Mouse (Mus musculus): ENCODE measurements around the gene Spata31d1b.

Gene Spata31d1b

DNA sequence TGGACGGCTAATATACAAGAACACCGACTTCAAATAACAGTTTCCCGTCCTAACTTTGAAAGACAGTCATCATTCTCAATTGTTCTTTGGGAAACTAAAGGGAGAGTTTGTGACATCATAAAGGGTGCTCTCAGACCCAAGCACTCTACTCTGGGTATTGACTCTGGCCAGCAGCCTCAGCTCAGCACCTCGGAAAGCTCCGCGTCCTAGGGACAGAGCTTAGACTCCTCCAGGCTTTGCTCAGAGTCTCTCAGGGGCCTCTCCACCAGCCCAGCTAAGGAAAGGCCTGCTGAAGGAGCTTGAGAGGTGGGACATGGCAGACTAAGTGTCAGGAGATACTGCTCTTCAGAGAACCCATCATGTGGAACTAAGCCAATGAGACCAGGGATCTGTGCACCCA, 34.1 kb downstream of the Spata31d1b start:
- no peak for DNase-seq (ENCODE audit: low spot score in 2 of 2)

DNA sequence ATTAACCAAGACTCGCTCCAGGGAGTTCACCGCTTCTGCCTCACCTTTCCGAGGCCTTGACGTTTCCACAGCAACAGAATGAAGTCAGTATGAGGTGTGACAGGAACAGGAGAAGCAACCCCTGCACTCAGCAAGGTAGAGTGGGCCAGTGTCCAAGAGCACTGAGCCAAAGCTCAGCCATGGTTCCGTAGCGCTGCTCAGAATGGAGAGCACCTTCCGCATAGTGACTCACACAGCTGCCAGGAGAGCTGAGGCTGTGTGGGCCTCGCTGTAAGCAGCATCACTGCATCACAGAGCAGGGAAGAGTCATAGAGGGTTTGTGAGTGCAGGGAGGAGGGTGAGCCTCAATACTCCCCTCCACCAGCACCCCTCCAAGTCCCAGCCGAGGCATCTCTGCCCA, 34.6 kb downstream of the Spata31d1b start, which contains the start of gene 1700014D04Rik:
Gene 1700014D04Rik (minus strand): TSS at position 42 of the 400 bp plus-strand sequence.
- DNase-seq (ENCODE audit: low spot score in 2 of 2): no peak

DNA sequence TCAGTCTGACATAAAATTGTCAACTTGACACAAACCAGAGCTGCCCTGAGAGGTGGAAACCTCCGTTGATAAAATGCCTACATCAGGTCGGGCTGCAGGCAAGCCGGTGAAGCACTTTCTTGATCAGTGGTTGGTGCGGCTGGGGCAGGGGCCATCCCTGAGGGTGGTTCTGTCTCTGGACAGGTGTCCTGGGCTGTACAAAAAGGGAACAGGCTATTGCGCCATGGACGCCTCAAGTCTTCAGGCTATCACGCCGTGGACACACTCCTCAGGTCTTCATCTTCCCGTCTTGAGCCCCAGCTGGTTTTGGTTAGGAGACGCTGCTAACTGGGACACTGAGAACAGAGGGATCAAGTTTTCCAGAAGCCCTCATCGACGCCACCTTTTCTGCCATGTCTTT, 38.2 kb downstream of the Spata31d1b start:
- no peak for DNase-seq (ENCODE audit: low spot score in 2 of 2)

DNA sequence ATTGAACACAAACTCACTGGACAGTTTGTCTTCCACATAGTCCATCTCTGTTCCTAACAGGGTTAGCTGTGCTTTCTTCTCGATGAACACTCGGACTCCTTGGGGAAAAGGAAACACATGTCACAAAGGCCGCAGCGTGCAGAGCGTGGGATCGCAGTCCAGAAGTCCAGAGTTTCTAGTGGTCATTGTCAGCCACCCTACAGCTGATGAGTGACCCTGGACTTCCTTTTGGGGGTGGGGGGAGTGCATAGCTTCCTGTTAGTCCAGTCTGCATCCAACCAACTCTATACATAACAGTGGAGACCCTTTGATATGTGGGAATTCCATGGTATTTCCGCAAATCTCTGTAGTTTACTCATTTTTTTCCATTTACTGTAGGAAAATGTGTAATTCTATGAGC, 44.8 kb downstream of the Spata31d1b start:
- DNase-seq (ENCODE audit: low spot score in 2 of 2): no peak

DNA sequence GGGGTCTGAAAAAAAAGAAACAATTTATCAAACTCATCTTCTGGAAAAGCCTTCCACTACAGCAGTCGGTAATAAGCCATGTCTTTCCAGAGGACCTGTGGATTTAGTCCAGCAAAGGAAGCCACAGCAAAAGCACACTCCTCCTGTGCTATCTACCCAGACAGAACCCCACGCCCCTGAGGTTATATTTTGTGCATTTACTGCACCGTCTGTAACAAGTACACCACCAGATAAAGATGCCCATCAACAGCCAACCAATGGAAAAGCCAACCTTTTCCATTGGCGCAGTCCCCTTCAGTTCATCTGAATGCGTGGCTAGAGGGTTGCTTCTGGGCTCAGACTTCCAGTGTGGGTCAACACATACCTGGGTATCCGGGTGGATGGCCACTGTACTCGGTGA, 50.7 kb downstream of the Spata31d1b start:
- no peak for DNase-seq (ENCODE audit: low spot score in 2 of 2)

DNA sequence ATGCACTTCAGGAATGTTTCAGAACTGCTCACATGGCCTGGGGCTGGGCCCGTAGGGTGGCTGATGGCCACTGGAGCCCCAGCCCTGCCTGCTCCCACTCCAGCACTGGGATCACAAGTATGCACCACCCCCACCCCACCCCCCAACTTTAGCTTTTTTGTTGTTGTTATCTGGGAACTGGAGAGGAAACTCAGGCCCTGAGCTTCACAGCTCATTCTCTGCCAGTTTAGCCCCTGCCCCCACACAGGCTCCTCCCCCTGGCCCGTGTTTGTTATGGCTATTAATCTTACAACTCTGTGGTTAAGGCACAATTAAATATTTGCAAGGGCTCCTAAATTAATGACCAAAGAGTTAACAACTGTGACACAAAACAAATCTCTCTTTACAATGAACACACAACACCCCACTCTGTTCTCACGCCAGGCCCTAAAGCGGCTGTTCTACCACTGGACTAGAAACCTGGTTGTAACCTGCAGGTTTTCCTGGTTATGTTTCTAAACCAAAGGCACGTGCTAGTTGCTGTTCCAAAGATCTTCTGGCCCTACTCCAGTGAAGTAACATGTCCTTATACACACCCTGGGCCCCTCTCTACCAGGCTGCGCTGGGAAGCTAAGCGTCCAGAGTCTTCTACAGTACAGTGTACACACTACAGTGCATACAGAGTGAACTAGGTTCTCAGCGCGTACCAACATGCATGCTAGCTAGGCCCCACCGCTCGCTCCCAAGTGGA, 54.9 kb downstream of the Spata31d1b start:
- no peak for DNase-seq (ENCODE audit: low spot score in 2 of 2)

DNA sequence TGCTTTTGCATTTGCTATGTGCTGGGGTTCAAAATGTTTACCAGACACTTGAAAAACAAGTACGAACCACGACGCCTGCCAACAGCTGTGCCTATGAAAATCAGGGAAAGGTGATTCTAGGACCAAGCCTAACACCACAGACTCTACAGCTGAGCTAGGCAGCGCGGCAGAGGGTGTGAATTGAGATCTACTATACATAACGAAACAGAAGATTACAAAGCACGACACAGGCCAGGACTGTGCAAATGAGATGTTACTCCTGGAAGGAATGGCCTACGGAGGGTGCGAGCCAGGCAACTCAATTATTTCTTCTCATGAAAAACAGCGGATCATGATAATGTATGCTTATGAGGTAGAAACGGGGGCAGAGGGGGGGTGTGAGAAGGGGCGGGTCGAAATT, 56.4 kb downstream of the Spata31d1b start:
- no peak for DNase-seq (ENCODE audit: low spot score in 2 of 2)

All from urinary bladder, postnatal 4 days (tissue).